Mouse (Mus musculus): Measurements from ENCODE around the gene Tcte1. TPM values are rescaled to one million over a fixed set of nuclear protein-coding genes. Genes with fewer than 3 reads are reported as not detected.

The Tcte1 gene
- total RNA-seq, 2 experiments from 2014 or later: 1.1 to 1.3 TPM

DNA sequence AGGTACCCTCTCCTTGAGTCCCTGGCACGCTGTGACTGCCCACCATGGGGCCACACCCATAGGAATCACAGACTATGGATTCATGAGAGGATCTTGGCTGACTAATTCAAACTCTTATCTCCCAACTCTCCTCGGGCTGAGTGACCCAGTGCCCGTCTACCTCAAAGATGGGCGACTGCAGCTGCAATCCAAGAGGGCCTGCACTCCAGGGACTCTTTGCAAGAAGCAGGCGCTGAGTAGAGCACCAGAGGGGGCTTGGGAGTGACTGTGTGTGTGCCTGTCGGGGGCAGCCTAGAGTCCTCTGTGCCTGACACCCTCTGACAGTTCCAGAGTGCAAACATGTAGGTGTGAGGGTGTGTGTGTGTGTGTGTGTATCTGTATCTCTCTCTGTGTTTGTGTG is 18.9 kb downstream of the Tcte1 start:
- intact Hi-C loops (cut with DNase I): no loop called here
- Histone ChIP-seq H3K27ac (no peak overlapping the region), H3K4me3 (no peak overlapping the region)
- no peak for DNase-seq (ENCODE audit: extremely low spot score in 1 of 2, low spot score in 2 of 2)
- no peak for TF ChIP-seq CTCF (IDR thresholded peaks at IDR 0.05)

GRCm38 (mm10) chr17:45542705-45543104 is 19.5 kb downstream of the Tcte1 start:
- TF ChIP-seq CTCF (IDR thresholded peaks at IDR 0.05): no peak
- H3K27ac ChIP-seq: no peak overlapping the region; the same call in 1 of the 2 replicates
- DNase-seq (ENCODE audit: extremely low spot score in 1 of 2, low spot score in 2 of 2): no peak
- no peak overlapping the region for H3K4me3 ChIP-seq
- intact Hi-C loops (cut with DNase I): no loop called here

- TF ChIP-seq CTCF (IDR thresholded peaks at IDR 0.05): no peak
- no peak for DNase-seq (ENCODE audit: extremely low spot score in 1 of 2, low spot score in 2 of 2)
- peak overlapping the region; percentile 47 for H3K27ac ChIP-seq
- H3K4me3 ChIP-seq: no peak overlapping the region
- intact Hi-C loops (cut with DNase I): no loop called here
Measured at GRCm38 (mm10) chr17:45543115-45543514, 19.9 kb downstream of the Tcte1 start.

DNA sequence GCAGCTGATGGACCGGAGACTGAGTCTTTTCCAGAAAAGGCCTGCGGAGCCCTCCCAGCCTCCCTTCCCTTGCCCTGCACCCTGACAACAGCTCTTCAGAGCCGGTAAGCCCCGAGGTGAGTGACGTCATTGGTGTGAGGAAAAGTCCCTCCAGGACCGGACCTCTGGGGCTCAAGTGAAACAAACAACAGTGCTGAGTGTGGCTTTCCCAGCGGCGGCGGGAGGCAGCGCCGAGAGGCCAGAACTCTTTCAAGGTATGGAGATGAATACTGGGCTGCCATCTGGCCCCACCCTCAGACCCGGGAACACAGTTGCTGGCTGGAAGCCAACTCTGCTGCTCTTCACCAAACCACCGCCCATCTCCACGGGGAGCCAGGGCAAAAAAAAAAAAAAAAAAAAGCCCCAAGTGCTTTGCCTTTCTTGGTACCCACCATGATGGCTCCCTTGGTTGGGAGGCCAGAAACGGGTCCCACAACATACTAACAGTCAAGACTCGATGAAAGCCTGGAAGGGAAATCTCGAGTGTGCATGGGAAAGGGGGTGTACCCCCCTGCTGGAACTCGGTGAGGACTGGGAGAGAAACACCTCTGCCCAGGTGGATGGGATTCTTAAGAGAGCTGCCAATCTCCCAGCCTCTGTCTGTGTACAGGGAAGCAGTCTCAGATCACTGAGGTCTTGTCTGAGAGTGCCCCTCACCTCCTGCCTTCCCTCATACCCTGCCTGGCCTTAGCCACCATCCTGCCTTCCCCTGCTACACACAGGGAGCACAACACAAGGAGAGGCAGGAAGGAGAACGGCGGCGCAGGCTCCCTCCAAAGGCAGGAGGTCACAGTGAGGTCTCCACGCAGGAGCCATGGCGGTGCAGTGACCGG is 21.0 kb downstream of the Tcte1 start:
- H3K4me3 ChIP-seq: no peak overlapping the region
- intact Hi-C loops (cut with DNase I): no loop called here
- peak in 1 of 2 experiments; percentile 19 for DNase-seq (ENCODE audit: extremely low spot score in 1 of 2, low spot score in 2 of 2)
- TF ChIP-seq CTCF (IDR thresholded peaks at IDR 0.05): no peak; the same call in 1 of the 2 replicates
- H3K27ac ChIP-seq: peak overlapping the region; percentile 75

DNA sequence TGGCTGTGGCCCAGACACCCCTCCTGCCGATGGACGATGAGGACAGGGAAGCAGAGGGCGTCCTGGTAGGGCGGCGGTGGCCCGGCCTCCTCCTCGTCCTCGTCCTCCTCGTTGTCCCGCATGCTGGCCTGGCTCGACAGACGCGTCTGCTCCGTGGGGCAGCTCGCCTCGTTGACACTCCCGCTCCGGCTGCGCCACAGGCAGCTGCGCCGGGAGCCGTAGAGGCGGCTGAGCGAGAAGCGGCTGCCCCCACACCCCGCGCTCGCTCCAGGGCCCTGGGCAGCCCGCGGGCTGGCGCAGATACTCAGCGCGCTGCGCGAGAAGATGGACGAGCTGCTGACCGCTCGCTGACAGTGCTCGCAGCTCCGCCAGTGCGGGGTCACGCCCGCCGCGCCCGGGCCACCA is 21.6 kb downstream of the Tcte1 start:
- intact Hi-C loops (cut with DNase I): no loop called here
- no peak for DNase-seq (ENCODE audit: extremely low spot score in 1 of 2, low spot score in 2 of 2)
- peak overlapping the region; percentile 75 for H3K27ac ChIP-seq
- H3K4me3 ChIP-seq: no peak overlapping the region
- no peak for TF ChIP-seq CTCF (IDR thresholded peaks at IDR 0.05)

- H3K27ac ChIP-seq: peak overlapping the region; percentile 75
- H3K4me3 ChIP-seq: no peak overlapping the region
- DNase-seq (ENCODE audit: extremely low spot score in 1 of 2, low spot score in 2 of 2): no peak
- intact Hi-C loops (cut with DNase I): no loop called here
- TF ChIP-seq CTCF (IDR thresholded peaks at IDR 0.05): no peak
Measured at GRCm38 (mm10) chr17:45545278-45545961, 22.2 kb downstream of the Tcte1 start.

DNA sequence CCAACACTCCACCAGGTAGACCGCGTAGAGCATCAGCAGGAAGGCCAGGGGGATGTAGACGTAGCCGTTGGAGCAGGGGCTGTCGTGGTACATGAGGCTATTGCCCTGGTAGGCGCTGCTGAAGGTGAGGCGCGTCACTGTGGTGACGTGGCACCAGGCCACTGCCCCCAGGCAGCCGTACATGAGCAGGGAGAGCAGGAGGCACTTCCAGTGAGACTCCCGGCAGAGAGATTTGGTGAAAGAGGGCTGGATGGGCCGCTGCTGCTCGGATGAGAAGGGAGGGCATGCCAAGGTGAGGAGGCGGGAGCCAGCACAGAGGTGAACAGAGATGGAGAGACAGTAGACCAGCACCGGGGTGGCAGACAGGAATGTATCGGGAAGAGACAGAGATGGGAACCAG is 23.7 kb downstream of the Tcte1 start:
- no peak for DNase-seq (ENCODE audit: extremely low spot score in 1 of 2, low spot score in 2 of 2)
- Histone ChIP-seq H3K27ac (peak overlapping the region; percentile 48), H3K4me3 (peak overlapping the region; percentile 75; the same call in 1 of the 2 replicates)
- TF ChIP-seq CTCF (IDR thresholded peaks at IDR 0.05): no peak
- intact Hi-C loops (cut with DNase I): no loop called here

DNA sequence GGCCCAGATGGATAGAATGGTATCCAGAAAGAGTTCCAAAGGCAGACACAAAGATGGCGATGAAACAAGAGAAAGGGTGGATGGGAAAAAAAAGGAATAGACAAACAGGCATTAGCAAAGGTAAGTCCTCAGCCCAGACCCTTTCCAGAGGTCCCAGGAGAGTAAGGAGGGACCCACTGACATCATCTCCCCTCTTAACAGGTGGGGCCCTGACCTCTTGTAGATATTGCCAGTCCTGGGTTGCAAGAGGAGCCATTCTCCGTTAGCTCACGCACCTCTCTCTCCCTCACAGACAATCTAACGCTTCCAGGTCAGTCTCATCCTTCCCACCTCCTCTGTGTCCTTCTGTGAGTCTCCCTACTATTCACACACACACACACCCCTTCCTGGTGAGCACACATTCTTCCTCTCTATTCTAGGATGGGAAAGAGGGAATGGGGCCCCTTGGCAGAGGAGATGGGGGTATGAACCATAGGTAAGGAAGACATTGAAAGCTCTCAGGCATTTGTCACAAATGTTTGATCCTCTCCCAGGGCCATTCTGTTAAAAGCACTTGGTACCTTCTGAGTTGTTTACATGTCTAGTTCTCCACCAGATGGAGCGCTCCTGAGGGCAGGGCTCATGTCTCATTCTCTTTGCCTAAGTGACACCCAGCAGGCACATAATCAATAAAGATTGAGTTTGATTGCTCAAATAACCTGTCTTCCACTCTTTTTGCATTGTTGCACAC is 24.4 kb downstream of the Tcte1 start:
- intact Hi-C loops (cut with DNase I): no loop called here
- TF ChIP-seq CTCF (IDR thresholded peaks at IDR 0.05): peak; percentile 15
- DNase-seq (ENCODE audit: extremely low spot score in 1 of 2, low spot score in 2 of 2): no peak
- Histone ChIP-seq H3K4me3 (peak overlapping the region; percentile 75), H3K27ac (peak overlapping the region; percentile 88)

DNA sequence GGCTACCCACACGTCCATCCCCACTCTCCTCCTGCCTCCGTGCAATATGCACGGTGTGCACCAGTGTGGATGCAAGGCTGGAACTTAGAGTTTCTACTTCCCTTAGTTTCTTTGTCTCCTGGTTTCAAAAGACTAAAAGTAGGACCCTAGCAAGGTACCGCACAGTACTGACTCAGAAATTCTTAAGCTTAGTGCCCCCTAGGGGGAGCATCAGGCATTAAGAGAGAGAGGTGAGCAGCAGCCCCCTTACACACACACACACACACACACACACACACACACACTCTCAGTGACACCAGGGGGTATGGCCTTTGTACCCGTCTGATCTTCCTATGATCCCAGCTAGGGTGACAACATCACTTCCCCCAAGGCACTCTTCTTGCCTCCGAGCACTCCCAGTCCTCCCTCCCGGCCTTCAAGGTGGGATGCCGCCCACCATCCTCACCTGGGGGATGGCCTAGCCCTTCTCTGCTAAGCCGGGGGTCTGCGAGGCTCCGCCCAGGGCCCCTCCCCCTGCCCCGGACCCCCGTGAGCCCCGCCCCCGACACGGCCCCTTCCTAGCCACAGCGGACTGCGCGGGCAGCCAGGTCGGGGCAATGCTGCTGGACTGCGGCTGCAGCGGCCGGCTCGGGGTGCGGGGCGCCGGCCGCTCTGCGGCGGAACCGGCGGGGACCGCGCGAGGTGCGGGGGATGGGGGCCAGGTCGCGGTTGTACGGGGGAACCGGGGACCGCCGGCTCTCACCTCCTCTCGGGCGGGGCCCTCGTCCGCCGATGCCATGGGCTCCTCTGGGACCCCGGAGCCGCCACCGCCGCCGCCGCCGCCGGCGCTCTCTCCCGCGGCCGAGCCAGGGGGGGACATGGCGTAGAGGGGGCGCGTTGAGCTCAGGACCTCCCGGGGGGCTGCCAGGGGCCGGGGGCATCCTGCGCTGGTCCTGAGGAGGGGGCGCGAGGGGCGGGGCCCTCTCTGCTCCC is 25.6 kb downstream of the Tcte1 start:
- intact Hi-C loops (cut with DNase I): no loop called here
- Histone ChIP-seq H3K4me3 (peak overlapping the region; percentile 75), H3K27ac (peak overlapping the region; percentile 88)
- peak; percentile 55 for TF ChIP-seq CTCF (IDR thresholded peaks at IDR 0.05)
- peak; percentile 61 to 62 for DNase-seq (ENCODE audit: extremely low spot score in 1 of 2, low spot score in 2 of 2)

GRCm38 (mm10) chr17:45549617-45550181 is 26.5 kb downstream of the Tcte1 start, which contains the start of gene Tmem151b:
TSS of gene Tmem151b (minus strand) at chr17:45549677.
- peak within 1 kb of the TSS; percentile 75 for H3K4me3 ChIP-seq
- peak within 1 kb of the TSS; percentile 88 for H3K27ac ChIP-seq
- TF ChIP-seq CTCF (IDR thresholded peaks at IDR 0.05): no peak; the same call in 1 of the 2 replicates
- peak; percentile 65 to 74 for DNase-seq (ENCODE audit: extremely low spot score in 1 of 2, low spot score in 2 of 2)
- intact Hi-C loops (cut with DNase I): no loop called here

Data from left cerebral cortex, adult 2 months (tissue).